Mouse (Mus musculus): Measurements from ENCODE around the gene Flii.
A peak's percentile ranks its signal among the peaks of the same experiment; 100 is the strongest.

The Flii gene

GRCm38 (mm10) chr11:60726601-60727391 is at the start of gene Flii:
Flii (minus strand) TSS chr11:60727263.
- peak; percentile 77 for DNase-seq (ENCODE audit: low read depth, low spot score)

- DNase-seq (ENCODE audit: low read depth, low spot score), result no peak
Measured at GRCm38 (mm10) chr11:60776107-60776828, 49.2 kb upstream of the Flii start.

GRCm38 (mm10) chr11:60775578-60775977 is 48.5 kb upstream of the Flii start:
- DNase-seq (ENCODE audit: low read depth, low spot score), result no peak

- no peak for DNase-seq (ENCODE audit: low read depth, low spot score)
Measured at GRCm38 (mm10) chr11:60774841-60775240, 47.8 kb upstream of the Flii start.

GRCm38 (mm10) chr11:60774158-60774689 is 47.2 kb upstream of the Flii start:
- no peak for DNase-seq (ENCODE audit: low read depth, low spot score)

- no peak for DNase-seq (ENCODE audit: low read depth, low spot score)
Measured at GRCm38 (mm10) chr11:60772161-60772560, 45.1 kb upstream of the Flii start.

- DNase-seq (ENCODE audit: low read depth, low spot score), result peak; percentile 55
Measured at GRCm38 (mm10) chr11:60770776-60771175, 43.7 kb upstream of the Flii start.

GRCm38 (mm10) chr11:60769322-60769721 is 42.3 kb upstream of the Flii start:
- DNase-seq (ENCODE audit: low read depth, low spot score), result no peak

GRCm38 (mm10) chr11:60766969-60767368 is 39.9 kb upstream of the Flii start:
- no peak for DNase-seq (ENCODE audit: low read depth, low spot score)

- no peak for DNase-seq (ENCODE audit: low read depth, low spot score)
Measured at GRCm38 (mm10) chr11:60761681-60762080, 34.6 kb upstream of the Flii start.

GRCm38 (mm10) chr11:60755570-60755969 is 28.5 kb upstream of the Flii start:
- no peak for DNase-seq (ENCODE audit: low read depth, low spot score)

GRCm38 (mm10) chr11:60740321-60740720 is 13.3 kb upstream of the Flii start:
- peak; percentile 65 for DNase-seq (ENCODE audit: low read depth, low spot score)

- no peak for DNase-seq (ENCODE audit: low read depth, low spot score)
Measured at GRCm38 (mm10) chr11:60737450-60737849, 10.4 kb upstream of the Flii start.

- DNase-seq (ENCODE audit: low read depth, low spot score), result no peak
Measured at GRCm38 (mm10) chr11:60736491-60736890, 9.4 kb upstream of the Flii start.

- no peak for DNase-seq (ENCODE audit: low read depth, low spot score)
Measured at GRCm38 (mm10) chr11:60735191-60735590, 8.1 kb upstream of the Flii start.

- no peak for DNase-seq (ENCODE audit: low read depth, low spot score)
Measured at GRCm38 (mm10) chr11:60734206-60734605, 7.1 kb upstream of the Flii start.

- no peak for DNase-seq (ENCODE audit: low read depth, low spot score)
Measured at GRCm38 (mm10) chr11:60731251-60731650, 4.2 kb upstream of the Flii start.

- DNase-seq (ENCODE audit: low read depth, low spot score), result no peak
Measured at GRCm38 (mm10) chr11:60730169-60730568, 3.1 kb upstream of the Flii start.

GRCm38 (mm10) chr11:60729217-60729641 is 2.2 kb upstream of the Flii start:
- DNase-seq (ENCODE audit: low read depth, low spot score), result no peak

- DNase-seq (ENCODE audit: low read depth, low spot score), result peak; percentile 97
Measured at GRCm38 (mm10) chr11:60728260-60728761, 1.2 kb upstream of the Flii start, which contains the start of gene Mief2. Mief2 (plus strand) TSS chr11:60728398.

GRCm38 (mm10) chr11:60727392-60728140 is 503 bp upstream of the Flii start:
- DNase-seq (ENCODE audit: low read depth, low spot score), result no peak

GRCm38 (mm10) chr11:60719263-60719662 is 7.8 kb downstream of the Flii start:
- DNase-seq (ENCODE audit: low read depth, low spot score), result no peak
